Mouse (Mus musculus) thymus, postnatal 0 days (tissue): Measurements from ENCODE around the gene Gm28042. TPM values are rescaled to one million over a fixed set of nuclear protein-coding genes. Genes with fewer than 3 reads are reported as not detected.

Experiments
- DNase-seq: peaks from one replicate; pipeline ENCODE4 v3.0.0-alpha.2; 2015; ENCODE audit warnings: low spot score
- polyA plus RNA-seq: library from polyadenylated mRNA; unstranded; fragments of >200 nt; fragmentation: Nextera tagmentation; extraction: Ambion mirVana; gene quantifications from 2 replicates; pipeline ENCODE4 v1.2.1, GENCODE M21; 2015

The Gm28042 gene
- polyA plus RNA-seq, 1 experiment from 2014 or later, result 0.70 TPM

- peak; percentile 48 for DNase-seq
These were observed 15.7 kb upstream of the Gm28042 start for GRCm38 (mm10) chr2:120011462-120012200.

- DNase-seq, result no peak
These were observed 14.4 kb upstream of the Gm28042 start for GRCm38 (mm10) chr2:120012924-120013323.

- no peak for DNase-seq
These were observed 13.3 kb upstream of the Gm28042 start for GRCm38 (mm10) chr2:120013831-120014486.

- no peak for DNase-seq
These were observed 11.4 kb upstream of the Gm28042 start for GRCm38 (mm10) chr2:120015882-120016281.

- no peak for DNase-seq
These were observed 9.7 kb upstream of the Gm28042 start for GRCm38 (mm10) chr2:120017599-120017998.

DNA sequence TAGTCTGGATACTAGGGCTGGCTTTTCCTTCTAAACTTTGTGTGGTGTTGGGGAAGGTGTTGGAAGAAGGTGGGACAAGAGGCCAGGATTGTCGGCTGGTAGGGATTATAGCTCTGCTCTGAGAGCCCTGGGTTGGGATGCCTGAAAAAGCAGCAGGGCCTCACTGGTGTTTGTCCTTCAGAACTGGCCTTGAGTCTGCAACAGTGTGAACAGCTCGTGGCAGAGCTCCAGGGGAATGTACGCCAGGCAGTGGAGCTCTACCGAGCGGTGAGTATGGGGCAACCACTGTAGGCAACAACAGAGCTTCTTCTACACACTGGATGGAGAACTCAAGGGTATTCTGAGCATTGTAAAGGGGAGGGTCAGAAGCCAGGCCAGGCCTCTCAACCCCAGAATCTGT is 3.0 kb upstream of the Gm28042 start:
- no peak for DNase-seq

GRCm38 (mm10) chr2:120027950-120028331 is 648 bp downstream of the Gm28042 start:
- DNase-seq, result no peak

DNA sequence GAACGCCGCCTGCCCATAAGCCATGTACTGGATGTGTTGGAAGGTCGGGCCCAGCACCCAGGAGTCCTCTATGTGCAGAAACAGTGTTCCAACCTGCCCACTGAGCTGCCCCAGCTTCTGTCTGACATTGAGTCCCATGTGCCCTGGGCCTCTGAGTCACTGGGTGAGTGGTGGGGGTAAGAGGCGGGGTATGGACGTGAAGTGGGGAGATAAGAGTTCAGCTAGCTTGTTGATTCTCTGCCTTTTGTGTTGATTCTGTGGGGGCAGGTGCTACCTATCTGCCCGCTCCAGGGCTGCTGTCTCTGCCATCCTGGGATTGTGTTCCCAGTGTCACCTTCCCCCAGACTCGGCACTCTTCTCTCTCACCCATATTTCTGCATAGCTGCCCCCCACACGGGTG is 3.1 kb downstream of the Gm28042 start:
- DNase-seq, result no peak

DNA sequence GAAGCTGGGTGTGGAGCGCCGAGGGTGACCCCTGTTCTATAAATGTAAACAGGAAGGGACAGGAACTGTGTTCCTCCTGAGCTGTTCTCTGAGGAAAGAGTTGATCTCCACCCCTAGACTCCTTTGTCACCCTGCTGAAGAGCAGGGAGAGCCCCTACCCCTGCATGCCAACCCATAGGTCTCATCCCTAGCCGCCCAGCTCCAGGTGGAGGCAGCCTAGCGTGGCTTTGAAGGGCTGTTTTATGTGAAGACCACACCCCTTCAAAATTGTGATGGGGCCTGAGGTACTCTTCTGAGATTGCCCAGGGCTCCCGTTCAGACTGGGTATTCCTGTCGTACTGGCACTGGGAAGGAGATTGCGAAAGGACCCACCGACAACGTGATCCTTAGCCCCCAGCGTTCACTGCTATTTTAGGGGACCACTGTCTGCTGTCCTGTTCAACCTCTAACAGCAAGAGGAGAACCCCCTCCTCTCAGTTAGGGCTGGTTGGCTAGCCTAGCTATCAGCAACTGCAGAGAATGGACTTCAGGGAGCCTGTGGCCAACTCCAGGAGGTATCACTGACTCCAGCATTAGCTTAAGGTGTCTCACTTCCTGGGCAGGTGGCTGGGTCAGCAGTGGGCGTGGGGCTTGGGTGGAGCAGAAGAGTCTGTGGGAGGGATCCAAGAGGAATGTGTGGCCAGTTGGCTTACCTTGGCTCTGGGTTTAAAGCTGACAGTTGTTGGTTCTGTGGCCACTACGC is 5.6 kb downstream of the Gm28042 start, which contains the start of gene Pla2g4b:
TSS of gene Pla2g4b (plus strand) at position 692 of the 742 bp plus-strand sequence.
- no peak for DNase-seq

GRCm38 (mm10) chr2:120033726-120034125 is 6.4 kb downstream of the Gm28042 start:
- no peak for DNase-seq

- no peak for DNase-seq
These were observed 10.5 kb downstream of the Gm28042 start for GRCm38 (mm10) chr2:120037744-120038143.

GRCm38 (mm10) chr2:120040991-120041390 is 13.7 kb downstream of the Gm28042 start:
- no peak for DNase-seq

GRCm38 (mm10) chr2:120044101-120044603 is 16.9 kb downstream of the Gm28042 start:
- DNase-seq, result no peak

- no peak for DNase-seq
These were observed 17.4 kb downstream of the Gm28042 start for GRCm38 (mm10) chr2:120044676-120045075.

- DNase-seq, result no peak
These were observed 19.4 kb downstream of the Gm28042 start for GRCm38 (mm10) chr2:120046486-120047310.

- no peak for DNase-seq
These were observed 20.9 kb downstream of the Gm28042 start for GRCm38 (mm10) chr2:120048173-120048572.

- no peak for DNase-seq
These were observed 22.5 kb downstream of the Gm28042 start for GRCm38 (mm10) chr2:120049632-120050274.

DNA sequence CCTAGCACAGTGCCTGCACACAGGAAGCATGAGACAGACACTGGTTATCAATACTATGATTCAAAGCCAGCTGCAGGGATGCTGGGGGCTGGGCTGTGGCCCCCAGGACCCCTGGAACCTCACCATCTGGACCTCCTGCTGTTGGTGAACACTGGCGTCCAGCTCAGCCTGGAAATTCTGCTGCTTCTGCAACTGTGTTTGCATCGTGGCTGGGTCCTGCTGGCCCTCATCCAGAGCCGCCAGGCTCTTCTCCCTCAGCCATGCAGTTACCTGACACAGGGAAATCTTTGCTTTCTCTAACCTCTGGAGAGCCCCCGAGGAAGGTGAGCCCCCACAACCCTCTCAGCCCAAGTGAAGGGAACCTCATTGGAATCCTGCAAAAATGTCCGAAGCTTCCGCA is 24.1 kb downstream of the Gm28042 start:
- DNase-seq, result no peak

GRCm38 (mm10) chr2:120054771-120055552 is 27.7 kb downstream of the Gm28042 start:
- DNase-seq, result no peak

DNA sequence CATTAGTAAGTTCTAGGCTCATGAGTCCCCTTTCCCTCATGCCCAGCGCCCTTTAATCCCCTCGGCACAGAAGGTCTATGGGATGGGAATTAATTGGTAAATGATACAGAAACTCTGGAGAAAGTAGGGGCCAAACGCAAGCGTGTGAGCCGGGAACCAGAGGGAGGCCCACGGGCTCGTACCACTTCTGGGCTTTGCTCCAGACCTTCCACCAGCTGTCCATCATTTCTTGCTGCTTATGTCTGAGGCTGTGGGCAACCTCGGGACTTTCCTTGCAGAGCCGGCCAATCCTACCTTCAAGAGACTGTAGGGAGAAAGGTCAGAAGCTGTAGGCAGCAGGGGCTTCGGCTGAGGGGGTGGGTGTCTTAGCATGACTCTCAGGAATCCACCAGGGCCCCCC is 28.6 kb downstream of the Gm28042 start:
- no peak for DNase-seq
